Mouse (Mus musculus) bone marrow macrophage, adult 2 months (primary cell): ENCODE data around the gene Ddx20. TPM values are rescaled to one million over a fixed set of nuclear protein-coding genes. Genes with fewer than 3 reads are reported as not detected.
"Not testable (repeated sequence)": the region's sequence is repeated elsewhere in the genome, so short reads cannot be mapped to it uniquely, and the experiment has no call there.

Source experiments
- H3K27ac ChIP-seq: 2 replicates; pipeline ENCODE4 v1.5.1; 2012; ENCODE audit warnings: low read depth, low read length; ENCODE audit not compliant: insufficient read depth
- H3K4me1 ChIP-seq: 2 replicates; pipeline ENCODE4 v1.6.1; 2012; ENCODE audit warnings: low read length; ENCODE audit not compliant: control insufficient read depth, insufficient read depth
- H3K4me3 ChIP-seq: 2 replicates; pipeline ENCODE4 v1.5.1; 2012; ENCODE audit warnings: mild to moderate bottlenecking, low read length, moderate library complexity; ENCODE audit not compliant: insufficient read depth
- CTCF ChIP-seq: IDR thresholded peaks from 2 replicates; pipeline ENCODE4 v1.5.1; 2012; ENCODE audit warnings: low read depth, mild to moderate bottlenecking, low read length, moderate library complexity
- POLR2A ChIP-seq: IDR thresholded peaks from 2 replicates; pipeline ENCODE4 v1.6.1; 2012; ENCODE audit warnings: mild to moderate bottlenecking, low read depth, low read length, borderline replicate concordance
- polyA plus RNA-seq: library from polyadenylated mRNA; stranded (reverse); fragments of >200 nt; gene quantifications from 2 replicates; pipeline ENCODE4 v1.2.4, GENCODE M21; 2012; ENCODE audit not compliant: missing spikeins, insufficient read depth, insufficient read length

Ddx20 gene
- polyA plus RNA-seq, 1 experiment: 14.6 TPM

DNA sequence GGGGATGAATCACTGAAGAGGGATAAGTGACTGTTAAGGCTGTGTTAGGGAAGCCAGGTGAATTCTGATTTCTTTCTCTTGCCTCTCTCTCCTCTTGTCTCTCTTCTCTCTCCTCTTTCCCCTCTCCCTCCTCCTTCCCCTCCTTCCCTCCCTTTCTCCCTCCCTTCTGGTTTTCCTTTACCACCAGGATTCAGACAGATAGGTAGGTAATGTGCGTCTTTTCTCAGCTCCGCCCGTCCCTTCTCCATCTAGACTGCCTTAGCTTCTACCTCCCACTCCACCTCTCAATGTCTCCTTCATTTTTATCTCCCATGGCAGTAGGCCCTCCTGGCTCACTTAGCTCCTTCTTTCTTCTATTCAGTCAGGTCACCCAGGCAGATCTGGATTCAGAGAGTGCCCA is 18.2 kb upstream of the Ddx20 start:
- Histone ChIP-seq H3K27ac (no peak overlapping the region), H3K4me1 (peaks cover 24% of the 10 kb centered on the region), H3K4me3 (peak overlapping the region; percentile 69)
- TF ChIP-seq POLR2A (no peak), CTCF (no peak)

- H3K4me1 ChIP-seq: peaks cover 20% of the 10 kb centered on the region
- H3K27ac ChIP-seq: no peak overlapping the region
- TF ChIP-seq POLR2A: no peak
- no peak for TF ChIP-seq CTCF
- H3K4me3 ChIP-seq: peak overlapping the region; percentile 69
These were observed 17.7 kb upstream of the Ddx20 start for GRCm38 (mm10) chr3:105705061-105705549.

DNA sequence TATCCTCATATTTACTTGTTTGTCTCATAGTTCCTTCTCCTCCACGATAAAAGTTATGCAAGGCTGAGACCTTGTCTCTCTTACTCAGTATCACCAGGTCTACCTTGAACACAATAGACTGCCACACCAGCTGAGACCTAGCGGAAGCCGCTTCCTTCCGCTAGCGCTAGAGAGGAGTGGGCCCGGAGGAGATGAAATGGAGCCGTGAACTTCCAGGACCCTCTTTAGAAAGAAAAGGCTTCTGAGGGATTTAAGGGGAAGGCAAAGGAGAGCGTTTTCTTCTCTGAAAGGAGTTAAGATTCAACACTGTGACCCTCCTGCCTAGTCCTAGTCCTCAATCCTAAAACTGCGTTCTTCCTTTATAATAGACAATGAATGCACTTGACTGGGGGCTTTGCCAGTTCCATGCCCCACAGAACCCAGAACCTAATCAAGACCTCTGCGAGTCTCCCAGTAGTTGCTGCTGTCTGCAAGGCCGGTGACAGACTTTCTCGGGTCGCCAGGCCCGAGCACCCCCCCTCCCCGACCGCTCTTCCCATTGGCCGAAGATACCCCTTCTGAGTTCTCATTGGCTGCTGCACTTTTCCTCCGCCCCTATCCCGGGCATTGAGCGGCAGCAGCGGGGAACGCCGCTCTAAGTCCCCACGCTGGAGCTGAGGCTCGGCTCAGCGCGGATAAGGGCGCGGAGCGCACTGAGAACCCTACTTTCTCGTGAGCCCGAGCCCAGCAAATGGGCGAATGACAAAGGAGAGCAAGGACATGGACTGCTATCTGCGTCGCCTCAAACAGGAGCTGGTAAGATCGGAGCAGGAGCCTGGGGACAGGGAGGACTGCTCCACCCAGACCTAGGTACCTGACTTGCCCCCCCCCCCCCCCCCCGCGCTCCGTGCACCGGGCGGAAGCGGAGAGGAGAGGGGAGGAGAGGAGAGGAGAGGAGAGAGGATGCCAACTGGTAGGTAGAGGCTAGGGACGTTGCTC is 16.9 kb upstream of the Ddx20 start, which contains the start of gene Inka2:
Gene Inka2 (plus strand): TSS at position 569 of the 978 bp plus-strand sequence.
- Histone ChIP-seq H3K4me1 (peaks cover 12% of the 10 kb centered on the region), H3K27ac (no peak within 1 kb of the TSS)

DNA sequence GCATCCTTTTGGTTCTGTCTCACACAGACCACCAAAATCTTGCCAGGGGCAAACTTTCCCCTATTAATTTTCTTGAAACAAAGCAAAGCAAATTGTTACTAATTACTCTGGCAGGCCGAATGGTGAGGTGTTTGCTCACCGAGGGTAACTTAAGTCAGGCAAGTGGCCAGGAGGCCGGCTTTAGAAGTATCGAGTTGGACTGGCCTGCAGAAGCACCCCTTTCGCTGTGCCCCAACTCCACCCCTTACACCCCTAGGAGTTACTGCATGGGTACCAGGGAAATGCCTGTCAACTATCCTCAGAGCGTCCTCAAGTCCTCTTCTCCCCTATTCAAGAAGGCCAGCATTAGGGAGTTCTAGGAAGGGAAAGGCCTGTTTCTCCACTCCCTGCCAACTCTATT is 16.2 kb upstream of the Ddx20 start:
- Histone ChIP-seq H3K4me1 (0 out of 2 replicates have a peak, but pooled peaks cover 9% of the 10 kb centered on the region), H3K27ac (no peak overlapping the region), H3K4me3 (no peak overlapping the region)
- TF ChIP-seq CTCF: no peak
- TF ChIP-seq POLR2A: no peak

More for the DNA sequence above, 16.9 kb upstream of the Ddx20 start, which contains the start of gene Inka2:
- TF ChIP-seq CTCF (no peak), POLR2A (no peak)
- H3K4me3 ChIP-seq: peak within 1 kb of the TSS; percentile 69

DNA sequence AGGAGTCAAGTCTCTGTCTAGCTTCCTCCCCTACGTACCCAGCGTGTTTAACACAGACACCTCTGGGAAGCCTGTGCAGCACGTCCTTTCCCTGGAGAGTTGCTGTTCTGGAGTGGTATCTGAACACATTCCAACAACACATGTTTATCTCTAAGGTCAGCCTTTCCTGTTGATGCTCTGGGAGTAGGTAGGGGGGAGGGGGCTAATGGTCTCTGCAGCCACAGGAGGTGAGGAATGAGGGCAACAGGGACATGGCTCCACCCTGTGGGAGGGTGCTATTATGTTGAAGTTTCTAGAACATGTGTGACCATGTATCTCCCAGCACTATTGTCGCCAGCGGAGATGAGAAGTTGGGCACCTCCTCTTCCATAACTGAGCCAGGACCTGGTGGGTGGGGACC is 14.0 kb upstream of the Ddx20 start:
- TF ChIP-seq CTCF (no peak), POLR2A (no peak)
- Histone ChIP-seq H3K4me1 (0 out of 2 replicates have a peak, but pooled peaks cover 5% of the 10 kb centered on the region), H3K4me3 (no peak overlapping the region), H3K27ac (no peak overlapping the region)

GRCm38 (mm10) chr3:105700786-105701185 is 13.4 kb upstream of the Ddx20 start:
- not testable (repeated sequence) for H3K27ac ChIP-seq, H3K4me1 ChIP-seq, H3K4me3 ChIP-seq

- TF ChIP-seq CTCF: no peak
- no peak for TF ChIP-seq POLR2A
- Histone ChIP-seq H3K4me3 (no peak overlapping the region), H3K27ac (no peak overlapping the region), H3K4me1 (0 out of 2 replicates have a peak, but pooled peaks cover 2% of the 10 kb centered on the region)
These were observed 12.0 kb upstream of the Ddx20 start for GRCm38 (mm10) chr3:105699241-105699933.

GRCm38 (mm10) chr3:105698311-105698710 is 10.9 kb upstream of the Ddx20 start:
- Histone ChIP-seq H3K4me3 (no peak overlapping the region), H3K4me1 (no peaks in the 10 kb centered on the region), H3K27ac (no peak overlapping the region)
- TF ChIP-seq CTCF (no peak), POLR2A (no peak)

GRCm38 (mm10) chr3:105697148-105697441 is 9.7 kb upstream of the Ddx20 start:
- TF ChIP-seq POLR2A (no peak), CTCF (no peak)
- H3K27ac ChIP-seq: no peak overlapping the region
- H3K4me1 ChIP-seq: no peaks in the 10 kb centered on the region
- H3K4me3 ChIP-seq: no peak overlapping the region

- TF ChIP-seq POLR2A: no peak
- Histone ChIP-seq H3K4me1 (no peaks in the 10 kb centered on the region), H3K27ac (no peak overlapping the region)
These were observed 9.2 kb upstream of the Ddx20 start for GRCm38 (mm10) chr3:105696387-105697147.

More at GRCm38 (mm10) chr3:105696387-105697147, 9.2 kb upstream of the Ddx20 start:
- no peak overlapping the region for H3K4me3 ChIP-seq
